Mouse (Mus musculus): ENCODE measurements around the gene Maml2.

Maml2 gene

GRCm38 (mm10) chr9:13310236-13310635, 12.5 kb downstream of the Maml2 start:
- no peak for DNase-seq (ENCODE audit: low spot score)

GRCm38 (mm10) chr9:13311094-13311493, 13.3 kb downstream of the Maml2 start:
- DNase-seq (ENCODE audit: low spot score) = no peak

GRCm38 (mm10) chr9:13313923-13314322, 16.2 kb downstream of the Maml2 start:
- no peak for DNase-seq (ENCODE audit: low spot score)

- no peak for DNase-seq (ENCODE audit: low spot score)
Observed at GRCm38 (mm10) chr9:13314577-13315004, 16.8 kb downstream of the Maml2 start.

GRCm38 (mm10) chr9:13315393-13315792, 17.6 kb downstream of the Maml2 start:
- no peak for DNase-seq (ENCODE audit: low spot score)

GRCm38 (mm10) chr9:13319566-13319965, 21.8 kb downstream of the Maml2 start:
- no peak for DNase-seq (ENCODE audit: low spot score)

GRCm38 (mm10) chr9:13320800-13321364, 23.1 kb downstream of the Maml2 start:
- no peak for DNase-seq (ENCODE audit: low spot score)

- DNase-seq (ENCODE audit: low spot score) = no peak
Observed at GRCm38 (mm10) chr9:13323074-13323473, 25.3 kb downstream of the Maml2 start.

GRCm38 (mm10) chr9:13323612-13324011, 25.9 kb downstream of the Maml2 start:
- no peak for DNase-seq (ENCODE audit: low spot score)

- no peak for DNase-seq (ENCODE audit: low spot score)
Observed at GRCm38 (mm10) chr9:13414230-13414766, 116.5 kb downstream of the Maml2 start.

GRCm38 (mm10) chr9:13425031-13425940, 127.5 kb downstream of the Maml2 start:
- peak; percentile 52 for DNase-seq (ENCODE audit: low spot score)

- DNase-seq (ENCODE audit: low spot score) = no peak
Observed at GRCm38 (mm10) chr9:13429477-13430125, 131.8 kb downstream of the Maml2 start.

- DNase-seq (ENCODE audit: low spot score) = no peak
Observed at GRCm38 (mm10) chr9:13430302-13430701, 132.5 kb downstream of the Maml2 start.

GRCm38 (mm10) chr9:13430744-13431143, 133.0 kb downstream of the Maml2 start:
- no peak for DNase-seq (ENCODE audit: low spot score)

GRCm38 (mm10) chr9:13431646-13432045, 133.9 kb downstream of the Maml2 start:
- DNase-seq (ENCODE audit: low spot score) = no peak

GRCm38 (mm10) chr9:13433501-13434090, 135.8 kb downstream of the Maml2 start:
- DNase-seq (ENCODE audit: low spot score) = no peak

GRCm38 (mm10) chr9:13440911-13441310, 143.2 kb downstream of the Maml2 start:
- DNase-seq (ENCODE audit: low spot score) = no peak

- no peak for DNase-seq (ENCODE audit: low spot score)
Observed at GRCm38 (mm10) chr9:13442012-13442735, 144.4 kb downstream of the Maml2 start.

GRCm38 (mm10) chr9:13443484-13444211, 145.9 kb downstream of the Maml2 start:
- DNase-seq (ENCODE audit: low spot score) = no peak

- no peak for DNase-seq (ENCODE audit: low spot score)
Observed at GRCm38 (mm10) chr9:13446236-13446635, 148.5 kb downstream of the Maml2 start.
